Mouse (Mus musculus): ENCODE data around the gene Syap1. TPM values are rescaled to one million over a fixed set of nuclear protein-coding genes. Genes with fewer than 3 reads are reported as not detected.
"Not testable (repeated sequence)": the region's sequence is repeated elsewhere in the genome, so short reads cannot be mapped to it uniquely, and the experiment has no call there.

The Syap1 gene
- polyA plus RNA-seq, 1 experiment from 2014 or later, result 45.9 TPM

DNA sequence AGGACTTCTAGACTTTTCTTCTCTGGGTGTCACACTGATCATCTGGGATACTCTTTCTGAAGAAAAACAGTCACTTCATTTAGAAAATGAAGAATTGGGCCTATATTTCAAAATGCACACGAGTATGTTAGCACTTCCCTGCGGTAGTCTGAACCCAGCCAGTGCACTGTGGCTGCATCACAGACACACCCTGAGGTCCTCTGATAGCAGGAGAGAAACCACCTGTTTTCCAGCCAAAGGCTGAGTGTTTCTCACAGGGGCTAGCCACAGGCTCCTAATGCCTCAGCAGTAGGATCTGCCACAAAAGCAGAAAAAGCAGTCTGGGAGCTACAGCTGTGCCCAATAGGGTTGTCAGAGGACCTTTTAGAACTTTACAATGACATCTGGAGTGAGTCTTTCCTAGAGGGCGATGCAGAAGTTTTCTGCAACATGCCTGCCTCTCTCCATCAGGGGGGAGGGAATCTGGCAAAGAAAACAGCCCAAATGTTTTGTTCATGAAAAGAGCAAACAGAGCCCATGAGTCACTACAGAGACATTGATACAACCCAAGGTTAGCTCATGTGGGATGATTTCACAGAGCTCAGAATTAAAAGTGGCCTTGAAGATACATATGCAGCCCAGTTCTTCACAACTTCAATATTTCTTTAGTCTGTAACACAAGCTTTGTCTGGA, 19.8 kb downstream of the Syap1 start:
- H3K36me3 ChIP-seq (ENCODE audit: insufficient read depth), result peaks cover 27% of the 10 kb centered on the region; the same call in 1 of the 2 replicates
- no peak overlapping the region for H3K4me3 ChIP-seq (ENCODE audit: low read depth, low read length)
- TF ChIP-seq CTCF (IDR thresholded peaks at IDR 0.05; ENCODE audit: low read depth), result no peak
- ATAC-seq (ENCODE audit: insufficient read depth), result no peak
- H3K27ac ChIP-seq (ENCODE audit: low read depth), result no peak overlapping the region
- no peak for DNase-seq
- H3K4me2 ChIP-seq, result no peak overlapping the region
- no peak overlapping the region for H3K9ac ChIP-seq
- 72% methylated on average over 3 of the region's 3 CpGs for WGBS
- no peaks in the 10 kb centered on the region for H3K27me3 ChIP-seq (ENCODE audit: insufficient read depth, low read length)
- no peaks in the 10 kb centered on the region for H3K4me1 ChIP-seq (ENCODE audit: insufficient read depth)
- no peaks in the 10 kb centered on the region for H3K9me3 ChIP-seq (ENCODE audit: low read depth, low read length)

DNA sequence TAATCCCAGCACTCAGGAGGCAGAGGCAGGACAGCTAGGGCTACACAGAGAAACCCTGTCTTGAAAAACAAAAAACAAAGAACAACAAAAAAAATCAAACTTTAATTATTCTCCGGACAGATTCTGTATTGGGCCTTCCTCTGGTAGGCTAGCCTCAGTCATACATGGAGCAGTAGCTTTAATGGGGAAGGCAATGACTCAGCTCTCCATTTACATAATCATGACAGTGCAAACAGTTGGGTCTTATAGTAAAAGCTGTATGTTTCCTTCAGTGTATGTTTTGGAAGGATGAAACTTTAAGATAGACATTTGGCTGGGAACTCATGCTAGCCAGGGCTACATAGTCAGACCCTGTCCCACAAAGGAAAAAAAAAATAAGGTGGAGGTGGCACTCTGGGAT, 39.6 kb downstream of the Syap1 start:
- Histone ChIP-seq H3K27me3 (ENCODE audit: insufficient read depth, low read length) (no peaks in the 10 kb centered on the region), H3K9ac (no peak overlapping the region), H3K4me2 (no peak overlapping the region), H3K27ac (ENCODE audit: low read depth) (no peak overlapping the region), H3K9me3 (ENCODE audit: low read depth, low read length) (no peaks in the 10 kb centered on the region), H3K36me3 (ENCODE audit: insufficient read depth) (no peaks in the 10 kb centered on the region), H3K4me1 (ENCODE audit: insufficient read depth) (no peaks in the 10 kb centered on the region), H3K4me3 (ENCODE audit: low read depth, low read length) (no peak overlapping the region)
- DNase-seq (no peak), ATAC-seq (ENCODE audit: insufficient read depth) (no peak)
- WGBS, result 82% methylated on average over 1 of the region's 1 CpGs
- TF ChIP-seq CTCF (IDR thresholded peaks at IDR 0.05; ENCODE audit: low read depth), result no peak

DNA sequence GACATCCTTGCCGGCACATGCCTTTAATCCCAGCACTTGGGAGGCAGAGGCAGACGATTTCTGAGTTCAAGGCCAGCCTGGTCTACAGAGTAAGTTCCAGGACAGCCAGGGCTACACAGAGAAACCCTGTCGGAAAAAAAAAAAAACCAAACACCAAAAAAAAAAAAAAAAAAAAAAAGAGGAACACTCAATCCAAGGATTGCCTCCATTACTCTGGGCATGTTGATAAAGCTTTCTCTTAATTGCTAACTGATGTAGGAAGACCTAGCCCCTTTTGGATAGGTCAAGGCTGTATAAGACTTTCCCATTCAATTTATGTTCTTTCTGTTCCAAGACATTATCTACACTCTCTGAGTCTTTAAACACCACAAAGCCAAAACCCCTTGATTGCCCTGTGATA, 42.7 kb downstream of the Syap1 start:
- ATAC-seq (ENCODE audit: insufficient read depth) (no peak), DNase-seq (no peak)
- no peaks in the 10 kb centered on the region for H3K9me3 ChIP-seq (ENCODE audit: low read depth, low read length)
- H3K27me3 ChIP-seq (ENCODE audit: insufficient read depth, low read length), result no peaks in the 10 kb centered on the region
- no peak overlapping the region for H3K4me3 ChIP-seq (ENCODE audit: low read depth, low read length)
- WGBS, result 97% methylated on average over 3 of the region's 3 CpGs
- no peak overlapping the region for H3K9ac ChIP-seq
- no peaks in the 10 kb centered on the region for H3K36me3 ChIP-seq (ENCODE audit: insufficient read depth)
- TF ChIP-seq CTCF (IDR thresholded peaks at IDR 0.05; ENCODE audit: low read depth), result no peak
- no peak overlapping the region for H3K27ac ChIP-seq (ENCODE audit: low read depth)
- no peak overlapping the region for H3K4me2 ChIP-seq
- H3K4me1 ChIP-seq (ENCODE audit: insufficient read depth), result no peaks in the 10 kb centered on the region

DNA sequence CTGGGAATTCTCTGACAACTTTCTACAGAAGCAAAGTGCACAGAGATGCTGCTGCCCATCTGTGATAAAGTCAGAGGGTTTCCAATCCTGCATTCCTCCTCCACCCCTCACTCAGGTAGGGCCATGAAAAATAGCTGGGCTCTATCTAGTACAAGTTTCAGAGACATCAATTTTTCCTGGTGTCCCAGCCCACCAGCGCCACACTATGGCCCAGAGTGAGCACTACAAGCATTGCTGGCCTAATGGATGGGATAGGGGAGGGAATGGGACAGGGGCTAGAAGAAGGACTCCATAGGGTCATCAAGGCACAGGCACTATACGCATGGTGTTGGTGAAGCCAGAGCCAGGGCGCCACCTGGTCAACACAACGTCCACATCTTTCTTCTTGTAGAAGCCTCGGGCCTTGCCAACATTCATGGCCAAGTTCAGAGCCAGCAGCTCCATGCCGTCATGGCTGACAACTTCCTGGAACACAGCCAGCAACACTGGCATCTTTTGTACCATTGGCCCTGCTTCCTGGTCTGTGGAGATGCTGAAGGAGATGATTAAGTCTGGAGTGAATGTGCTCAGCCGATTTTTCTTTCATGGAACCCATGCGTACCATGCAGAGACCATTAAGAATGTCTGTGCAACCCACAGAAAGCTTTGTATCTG, 43.7 kb downstream of the Syap1 start:
- no peak for ATAC-seq (ENCODE audit: insufficient read depth)
- Histone ChIP-seq H3K36me3 (ENCODE audit: insufficient read depth) (no peaks in the 10 kb centered on the region), H3K4me1 (ENCODE audit: insufficient read depth) (no peaks in the 10 kb centered on the region), H3K9ac (no peak overlapping the region), H3K9me3 (ENCODE audit: low read depth, low read length) (no peaks in the 10 kb centered on the region), H3K4me3 (ENCODE audit: low read depth, low read length) (no peak overlapping the region), H3K27ac (ENCODE audit: low read depth) (no peak overlapping the region), H3K4me2 (no peak overlapping the region), H3K27me3 (ENCODE audit: insufficient read depth, low read length) (no peaks in the 10 kb centered on the region)
- TF ChIP-seq CTCF (IDR thresholded peaks at IDR 0.05; ENCODE audit: low read depth), result no peak
- DNase-seq, result no peak
- whole genome bisulfite sequencing, result 60% methylated on average over 8 of the region's 8 CpGs

DNA sequence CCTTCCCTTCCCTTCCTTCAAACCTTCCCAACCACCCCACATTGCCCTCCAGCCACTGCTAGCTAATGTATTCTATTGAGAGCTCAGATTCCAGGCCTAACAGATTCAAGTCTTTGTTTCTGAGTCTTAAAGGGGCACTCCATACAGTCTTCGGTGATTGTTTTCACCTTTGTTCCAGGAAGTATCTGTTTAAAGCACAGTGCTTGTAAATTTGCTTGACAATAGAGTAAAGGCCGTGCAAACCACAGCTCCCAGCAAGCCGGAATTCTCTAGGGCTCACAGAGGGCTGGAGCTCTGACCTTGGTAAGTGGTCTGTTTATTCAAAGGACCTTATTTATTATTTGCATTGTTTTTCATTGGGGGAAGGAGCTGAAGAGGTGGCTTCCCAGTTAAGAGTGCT, 56.1 kb downstream of the Syap1 start:
- Histone ChIP-seq H3K4me2 (no peak overlapping the region), H3K9me3 (ENCODE audit: low read depth, low read length) (no peaks in the 10 kb centered on the region), H3K4me3 (ENCODE audit: low read depth, low read length) (no peak overlapping the region), H3K27me3 (ENCODE audit: insufficient read depth, low read length) (no peaks in the 10 kb centered on the region), H3K4me1 (ENCODE audit: insufficient read depth) (no peaks in the 10 kb centered on the region), H3K36me3 (ENCODE audit: insufficient read depth) (no peaks in the 10 kb centered on the region), H3K9ac (no peak overlapping the region), H3K27ac (ENCODE audit: low read depth) (no peak overlapping the region)
- ATAC-seq (ENCODE audit: insufficient read depth) (no peak), DNase-seq (no peak)
- TF ChIP-seq CTCF (IDR thresholded peaks at IDR 0.05; ENCODE audit: low read depth), result no peak
- WGBS, result 45% methylated on average over 3 of the region's 3 CpGs

DNA sequence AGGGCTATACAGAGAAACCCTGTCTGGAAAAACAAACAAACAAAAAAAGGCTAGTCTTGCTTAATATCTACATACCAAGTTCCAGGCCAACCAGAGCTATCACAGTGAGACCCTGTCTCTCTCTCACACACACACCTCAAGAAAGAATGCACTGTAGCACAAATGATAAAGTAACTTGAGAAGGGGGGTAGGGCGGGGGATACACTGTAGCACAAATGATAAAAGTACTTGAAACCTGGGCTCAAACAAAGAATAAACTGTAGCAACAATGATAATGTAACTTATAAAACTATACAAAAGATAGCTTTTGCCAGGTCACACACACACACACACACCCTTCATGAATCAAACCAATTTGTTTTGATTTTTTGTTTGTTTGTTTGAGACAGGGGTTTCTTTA, 56.7 kb downstream of the Syap1 start:
- Histone ChIP-seq H3K4me1 (ENCODE audit: insufficient read depth) (no peaks in the 10 kb centered on the region), H3K9ac (no peak overlapping the region), H3K27ac (ENCODE audit: low read depth) (no peak overlapping the region), H3K27me3 (ENCODE audit: insufficient read depth, low read length) (no peaks in the 10 kb centered on the region), H3K4me3 (ENCODE audit: low read depth, low read length) (no peak overlapping the region), H3K9me3 (ENCODE audit: low read depth, low read length) (no peaks in the 10 kb centered on the region), H3K4me2 (no peak overlapping the region), H3K36me3 (ENCODE audit: insufficient read depth) (no peaks in the 10 kb centered on the region)
- no peak for TF ChIP-seq CTCF (IDR thresholded peaks at IDR 0.05; ENCODE audit: low read depth)
- ATAC-seq (ENCODE audit: insufficient read depth) (no peak), DNase-seq (no peak)
- 43% methylated on average over 1 of the region's 1 CpGs for WGBS

DNA sequence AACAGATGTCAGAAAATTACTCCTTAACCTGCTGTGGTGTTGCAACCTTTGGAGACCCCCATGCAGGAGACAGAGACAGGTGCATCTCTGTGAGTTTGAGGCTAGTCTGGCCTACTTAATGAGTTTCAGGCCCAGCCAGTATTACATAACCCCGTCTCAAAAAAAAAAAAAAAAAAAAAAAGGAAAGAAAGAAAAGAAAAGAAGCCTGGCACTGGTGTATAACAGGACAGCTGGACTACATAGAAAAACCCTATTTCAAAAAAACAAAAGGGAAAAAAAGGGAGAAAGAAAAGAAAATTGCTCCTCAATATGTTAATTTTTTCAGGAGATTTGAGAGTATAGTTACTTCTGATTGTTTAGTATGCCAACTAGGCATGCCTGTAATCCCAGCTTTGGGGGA, 57.2 kb downstream of the Syap1 start:
- no peak for TF ChIP-seq CTCF (IDR thresholded peaks at IDR 0.05; ENCODE audit: low read depth)
- Histone ChIP-seq H3K4me2 (no peak overlapping the region), H3K36me3 (ENCODE audit: insufficient read depth) (no peaks in the 10 kb centered on the region), H3K9me3 (ENCODE audit: low read depth, low read length) (no peaks in the 10 kb centered on the region), H3K27ac (ENCODE audit: low read depth) (no peak overlapping the region), H3K4me3 (ENCODE audit: low read depth, low read length) (no peak overlapping the region), H3K27me3 (ENCODE audit: insufficient read depth, low read length) (no peaks in the 10 kb centered on the region), H3K9ac (no peak overlapping the region), H3K4me1 (ENCODE audit: insufficient read depth) (no peaks in the 10 kb centered on the region)
- DNase-seq (no peak), ATAC-seq (ENCODE audit: insufficient read depth) (no peak)
- 40% methylated on average over 1 of the region's 1 CpGs for WGBS

DNA sequence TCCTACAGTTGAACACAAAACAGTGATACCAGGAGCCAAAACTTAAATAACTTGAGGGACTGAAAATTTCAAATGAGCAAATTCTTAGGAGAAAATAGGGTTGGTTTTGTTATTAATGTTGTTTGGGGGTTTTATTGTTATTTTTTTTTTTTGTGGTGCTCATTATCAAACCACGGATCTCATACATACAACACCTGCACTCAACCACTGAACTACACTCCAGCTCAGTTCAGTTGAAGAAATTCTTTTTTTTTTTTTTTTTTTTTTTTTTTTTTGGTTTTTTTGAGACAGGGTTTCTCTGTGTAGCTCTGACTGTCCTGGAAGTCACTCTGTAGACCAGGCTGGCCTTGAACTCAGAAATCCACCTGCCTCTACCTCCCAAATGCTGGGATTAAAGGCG, 57.9 kb downstream of the Syap1 start:
- H3K4me2 ChIP-seq, result peak overlapping the region; percentile 49; the same call in 1 of the 2 replicates
- not testable (repeated sequence) for H3K27ac ChIP-seq (ENCODE audit: low read depth); H3K9me3 ChIP-seq (ENCODE audit: low read depth, low read length); DNase-seq; H3K9ac ChIP-seq; H3K36me3 ChIP-seq (ENCODE audit: insufficient read depth); H3K4me1 ChIP-seq (ENCODE audit: insufficient read depth); ATAC-seq (ENCODE audit: insufficient read depth); H3K27me3 ChIP-seq (ENCODE audit: insufficient read depth, low read length); H3K4me3 ChIP-seq (ENCODE audit: low read depth, low read length)
- 66% methylated on average over 2 of the region's 2 CpGs for WGBS

Measured in lung, embryonic 14.5 days (tissue).